Mouse (Mus musculus): ENCODE results near the gene Fam98a. TPM values are rescaled to one million over a fixed set of nuclear protein-coding genes. Genes with fewer than 3 reads are reported as not detected.

Fam98a gene
- 10 to 100 TPM; 36.0 to 42.4 TPM for total RNA-seq (2021)
- long read RNA-seq, transcript Fam98a-201 (8 exons, 2,817 nt): major isoform, 12 of 15 reads
- long read RNA-seq, partial matches to known transcripts: 0 of 15 reads
- long read RNA-seq, other reads (novel, unspliced or antisense): 0 of 15 reads

DNA sequence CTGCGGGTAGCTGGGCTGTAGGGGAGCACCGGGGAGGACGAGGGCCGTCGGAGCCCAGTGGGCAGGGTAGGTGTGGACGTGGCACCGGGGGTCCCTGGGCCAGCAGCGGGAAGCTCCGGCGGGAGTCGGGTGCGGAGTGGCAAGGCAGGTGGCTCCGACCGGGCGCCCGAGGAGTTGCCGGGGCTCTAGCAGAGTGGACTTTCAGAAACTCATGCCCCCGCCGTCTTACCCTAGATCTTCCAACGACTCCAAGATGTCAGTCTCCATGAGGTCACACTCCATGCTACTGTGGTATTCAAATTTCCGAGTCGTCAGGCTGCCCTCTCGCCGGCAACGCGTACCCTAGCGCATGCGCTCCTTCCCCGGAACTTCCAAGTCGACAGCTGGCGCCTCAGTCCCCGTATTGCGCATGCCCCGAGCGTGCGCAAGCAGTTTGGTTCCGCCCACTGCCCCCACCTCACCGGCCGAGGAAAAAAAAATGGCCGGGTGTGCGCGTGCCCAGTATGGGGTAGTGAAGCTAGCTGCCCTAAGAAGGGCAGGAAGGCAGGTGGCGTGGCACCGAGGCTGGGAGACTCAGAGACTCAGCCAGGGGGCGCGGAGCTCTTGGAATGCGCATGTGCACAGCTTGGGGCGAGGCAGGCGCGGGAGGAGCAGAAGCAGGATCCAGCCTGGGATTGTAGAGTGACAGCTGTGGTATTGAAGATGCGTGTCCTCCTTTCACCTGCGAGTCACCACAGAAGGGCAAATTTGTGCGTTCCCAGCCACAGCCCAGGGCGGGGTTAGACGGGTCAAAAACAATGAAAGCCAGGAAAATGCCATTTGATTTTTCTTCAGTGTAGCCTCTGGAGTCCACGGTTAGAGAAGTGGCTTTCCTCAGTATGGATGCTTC, at the start of gene Fam98a:
Gene Fam98a (minus strand): TSS at position 435 of the 889 bp plus-strand sequence.
- peak; percentile 97 to 98 for DNase-seq (ENCODE audit: low spot score in 2 of 2)

- no peak for DNase-seq (ENCODE audit: low spot score in 2 of 2)
These were observed 46.9 kb upstream of the Fam98a start for GRCm38 (mm10) chr17:75598652-75599051.

- DNase-seq (ENCODE audit: low spot score in 2 of 2): no peak
These were observed 31.0 kb upstream of the Fam98a start for GRCm38 (mm10) chr17:75582738-75583137.

- DNase-seq (ENCODE audit: low spot score in 2 of 2): no peak
These were observed 23.9 kb upstream of the Fam98a start for GRCm38 (mm10) chr17:75575608-75576007.

- no peak for DNase-seq (ENCODE audit: low spot score in 2 of 2)
These were observed 6.3 kb upstream of the Fam98a start for GRCm38 (mm10) chr17:75558041-75558440.

DNA sequence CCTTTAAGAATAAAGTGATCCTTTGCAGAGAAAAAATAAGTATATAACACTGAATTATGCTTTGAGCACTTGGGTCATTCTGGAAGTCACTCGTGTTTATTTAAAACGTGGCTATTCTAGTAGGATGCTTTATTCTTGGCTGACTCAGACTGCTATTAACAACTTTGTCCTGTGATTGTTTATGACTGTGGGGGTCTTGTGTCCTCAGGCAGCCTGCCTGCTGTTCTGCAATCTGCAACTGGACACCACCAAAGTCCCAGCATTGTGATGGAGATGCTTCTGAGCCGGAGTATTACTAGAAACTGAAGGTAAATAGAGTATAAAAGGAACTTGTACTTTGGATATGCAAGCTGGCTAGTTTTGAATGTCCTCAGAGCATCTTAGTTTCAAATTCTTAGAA, 5.3 kb upstream of the Fam98a start:
- DNase-seq (ENCODE audit: low spot score in 2 of 2): no peak

GRCm38 (mm10) chr17:75550771-75551413, 854 bp downstream of the Fam98a start:
- no peak for DNase-seq (ENCODE audit: low spot score in 2 of 2)

DNA sequence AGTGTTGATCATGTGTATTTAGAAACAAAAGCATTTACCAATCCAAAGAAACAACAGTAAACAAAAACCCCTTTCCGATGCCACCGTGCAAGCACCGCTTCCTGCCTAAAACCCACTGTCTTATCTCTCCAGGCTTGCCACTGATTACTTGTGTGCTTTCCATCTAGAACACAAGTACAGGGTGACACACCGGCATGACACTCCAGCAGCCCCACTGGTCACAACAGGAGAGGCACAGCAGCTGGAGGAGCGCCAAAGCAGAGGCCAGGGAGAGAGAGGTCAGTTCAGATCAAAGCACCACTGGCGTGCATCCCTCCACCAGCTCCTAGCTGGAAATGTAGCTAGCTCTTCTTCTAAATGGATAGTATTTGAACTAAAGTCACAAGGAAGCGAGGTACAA, 7.5 kb downstream of the Fam98a start:
- no peak for DNase-seq (ENCODE audit: low spot score in 2 of 2)

DNA sequence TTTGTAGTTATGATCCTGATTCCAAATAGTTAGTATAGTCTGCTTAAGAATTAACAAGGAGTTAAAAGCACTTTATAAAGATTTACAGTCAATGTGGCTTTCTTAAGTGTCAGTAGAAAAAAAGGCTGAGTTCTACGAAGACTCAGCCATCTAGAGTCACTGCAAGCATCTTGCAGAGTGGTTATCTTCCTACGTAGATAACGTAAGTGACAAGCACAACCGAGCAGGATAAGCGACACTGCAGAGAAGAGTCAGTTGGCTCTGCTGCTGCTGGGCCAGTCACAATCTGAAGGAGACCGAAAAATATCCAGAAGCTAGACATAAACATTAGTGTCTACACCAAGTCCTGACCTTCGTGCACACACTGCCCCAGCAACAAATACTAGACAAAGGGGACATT, 8.3 kb downstream of the Fam98a start:
- no peak for DNase-seq (ENCODE audit: low spot score in 2 of 2)

GRCm38 (mm10) chr17:75539841-75540240, 11.9 kb downstream of the Fam98a start:
- DNase-seq (ENCODE audit: low spot score in 2 of 2): no peak

GRCm38 (mm10) chr17:75539130-75539529, 12.6 kb downstream of the Fam98a start:
- DNase-seq (ENCODE audit: low spot score in 2 of 2): no peak

DNA sequence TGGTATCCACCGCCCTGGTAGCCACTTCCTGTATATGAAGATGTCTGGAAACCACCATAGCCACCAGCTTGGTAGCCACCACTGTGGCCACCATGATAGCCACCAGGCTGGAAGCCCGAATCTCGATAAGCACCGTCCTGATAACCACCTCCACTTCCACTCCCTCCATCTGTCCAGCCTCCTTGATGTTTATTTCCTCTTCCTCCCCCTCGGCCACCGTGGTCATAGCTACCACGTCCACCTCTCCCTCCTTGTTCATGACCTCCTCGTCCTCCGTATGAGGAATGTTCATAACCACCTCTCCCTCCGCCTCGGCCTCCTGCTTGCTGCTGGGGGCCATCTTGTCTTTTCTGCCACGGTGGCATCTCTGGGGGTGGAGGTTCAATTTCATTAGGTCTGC, 13.3 kb downstream of the Fam98a start:
- DNase-seq (ENCODE audit: low spot score in 2 of 2): no peak

DNA sequence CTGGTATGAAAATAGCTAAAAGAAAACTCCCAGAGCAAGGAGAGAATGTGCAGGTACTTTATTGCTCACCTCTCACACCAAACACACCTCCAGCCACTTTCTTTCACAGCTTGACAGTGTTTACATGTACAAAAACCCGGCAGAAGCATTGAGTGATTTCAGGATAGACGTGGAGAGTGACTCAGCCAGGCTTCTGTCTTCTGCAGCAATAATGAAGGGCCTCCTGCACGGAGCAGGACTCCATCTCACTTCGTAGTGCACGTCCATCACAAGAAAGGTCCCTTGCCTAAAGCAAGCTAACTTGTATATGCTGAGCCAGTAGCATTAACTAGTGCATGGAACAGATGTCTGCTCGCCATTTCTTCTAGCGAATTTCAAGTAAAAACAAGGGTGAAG, 14.7 kb downstream of the Fam98a start:
- DNase-seq (ENCODE audit: low spot score in 2 of 2): no peak

DNA sequence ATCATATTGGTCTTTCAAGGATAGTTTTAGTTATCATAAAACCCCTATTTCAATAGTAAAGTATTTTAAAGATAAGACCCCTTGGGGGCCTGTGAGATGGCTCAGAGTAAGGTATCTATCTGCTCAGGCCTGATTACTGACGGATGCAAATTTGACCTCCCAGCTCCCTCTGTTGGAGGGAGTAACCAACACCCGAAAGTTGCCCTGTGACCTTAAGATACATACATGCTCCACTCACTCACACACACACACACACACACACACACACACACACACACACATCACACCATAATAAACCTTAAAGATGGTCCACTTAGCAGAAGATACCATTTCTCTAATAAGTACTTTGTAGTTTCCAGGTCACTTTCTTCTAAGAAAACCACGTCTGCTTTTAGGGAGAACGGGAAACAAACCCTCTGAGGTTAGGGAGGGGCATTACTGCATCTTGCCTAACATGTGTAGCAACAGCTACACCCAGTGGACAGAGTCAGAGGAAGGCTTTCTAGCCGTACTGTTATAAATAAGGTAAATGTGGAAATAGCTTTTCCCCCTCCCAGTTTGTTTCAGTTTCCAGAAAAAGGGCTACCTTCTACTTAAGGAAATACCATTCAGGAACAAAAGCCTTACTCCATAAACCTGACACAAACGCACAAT, 15.2 kb downstream of the Fam98a start:
- DNase-seq (ENCODE audit: low spot score in 2 of 2): peak; percentile 16 to 57

DNA sequence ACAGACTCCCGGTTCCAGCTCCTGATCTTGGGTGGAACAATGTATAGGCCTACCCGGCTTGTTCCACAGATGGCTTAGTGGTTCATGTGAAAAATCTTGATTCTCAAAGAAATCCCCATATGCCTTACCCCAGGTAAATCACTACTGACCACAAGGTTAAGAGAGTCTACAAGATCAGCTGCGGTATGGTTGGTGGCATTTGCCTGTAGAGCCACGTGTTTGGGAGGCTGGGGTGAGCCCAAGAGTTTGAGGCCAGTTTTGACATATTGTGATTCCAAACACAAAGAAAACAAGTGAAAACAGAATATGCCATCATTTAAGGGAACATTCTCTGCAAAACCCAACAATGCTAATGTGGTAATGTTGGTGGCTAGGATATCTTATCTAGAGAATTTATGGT, 16.1 kb downstream of the Fam98a start:
- no peak for DNase-seq (ENCODE audit: low spot score in 2 of 2)

- no peak for DNase-seq (ENCODE audit: low spot score in 2 of 2)
These were observed 17.3 kb downstream of the Fam98a start for GRCm38 (mm10) chr17:75534314-75535020.

- no peak for DNase-seq (ENCODE audit: low spot score in 2 of 2)
These were observed 19.2 kb downstream of the Fam98a start for GRCm38 (mm10) chr17:75532469-75532986.

DNA sequence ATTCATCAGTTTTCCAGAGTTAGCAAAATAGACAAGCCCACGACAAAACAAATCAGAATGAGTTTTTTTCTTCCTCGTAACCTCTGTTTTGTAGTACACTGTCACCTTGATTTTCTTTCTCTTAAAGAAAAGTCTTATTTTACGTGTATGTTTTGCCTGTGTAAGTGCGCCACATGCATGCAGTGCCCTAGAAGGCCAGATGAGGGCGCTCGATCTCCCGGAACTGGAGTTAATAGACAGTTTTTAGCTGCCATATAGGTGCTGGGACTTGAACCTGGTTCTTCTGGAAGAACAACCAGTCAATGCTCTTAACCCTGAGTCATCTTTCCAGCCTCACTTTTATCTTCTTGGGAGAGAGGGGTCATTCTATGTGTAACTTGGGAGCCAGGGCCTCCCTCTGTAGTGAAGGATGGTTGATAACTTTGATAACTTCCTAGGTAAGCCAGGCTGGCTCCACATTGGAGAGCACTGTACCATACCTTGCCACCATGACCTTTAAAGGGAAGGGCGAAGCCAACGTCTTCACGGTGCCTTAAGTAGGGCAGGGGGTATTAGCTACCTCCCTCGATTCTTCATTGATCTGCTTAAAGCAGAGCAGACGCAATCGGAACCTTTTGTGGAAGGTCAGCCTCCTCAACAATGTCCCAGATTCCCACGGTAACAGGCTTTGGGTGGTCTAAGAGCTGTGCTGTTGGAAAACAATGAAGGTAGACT, 22.4 kb downstream of the Fam98a start:
- DNase-seq (ENCODE audit: low spot score in 2 of 2): no peak

DNA sequence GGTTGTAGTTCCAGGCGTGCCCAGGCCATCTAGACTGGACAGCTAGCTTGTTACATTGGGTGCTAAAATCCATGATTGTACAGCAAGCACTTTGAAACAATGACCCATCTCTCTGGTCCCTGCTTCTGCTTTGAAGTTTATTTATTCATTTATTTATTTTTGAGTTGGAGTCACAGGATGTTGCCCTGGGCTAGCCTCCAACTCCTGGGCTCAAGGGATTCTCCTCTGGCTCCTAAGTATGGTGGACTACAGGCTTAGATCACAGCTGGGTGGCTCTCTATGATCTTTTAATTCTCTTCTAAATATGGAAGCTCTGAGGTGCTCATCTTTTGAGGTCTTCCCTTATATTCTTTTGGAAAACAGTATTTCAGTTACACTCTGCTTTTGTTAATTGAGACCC, 25.3 kb downstream of the Fam98a start:
- DNase-seq (ENCODE audit: low spot score in 2 of 2): no peak

- no peak for DNase-seq (ENCODE audit: low spot score in 2 of 2)
These were observed 27.9 kb downstream of the Fam98a start for GRCm38 (mm10) chr17:75523812-75524211.
